Comparison of ENCODE assay signal across 8 mouse cellular contexts in the genomic region with DNA sequence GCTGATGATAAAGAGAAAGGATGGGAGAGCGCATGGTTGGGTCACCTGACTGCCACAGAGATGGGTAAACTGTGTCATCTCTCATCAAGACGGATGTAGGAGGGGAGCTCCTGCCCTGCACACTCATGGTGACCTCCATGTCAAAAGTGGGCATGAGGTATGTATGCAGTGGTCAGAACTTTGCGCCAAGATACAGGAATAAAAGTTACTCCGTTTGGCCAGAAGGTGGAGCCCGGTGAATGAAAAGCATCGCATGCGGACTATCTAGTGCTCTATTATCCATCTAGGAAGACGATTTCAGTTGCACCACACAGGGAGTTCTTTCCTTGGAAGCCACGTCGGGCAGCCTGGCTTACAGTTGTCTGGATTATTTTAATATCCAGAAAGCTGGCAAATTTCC. TPM values are rescaled to one million over a fixed set of nuclear protein-coding genes. Genes with fewer than 3 reads are reported as not detected.
DNase-seq lines count a peak whose midpoint lies in the region; ATAC-seq and TF ChIP-seq lines count a peak whose summit lies in the region.

No protein-coding gene starts in this region.

- H3K4me2 ChIP-seq in forebrain, embryonic 13.5 days, result no peak overlapping the region; the same call in 1 of the 2 replicates
- no peak overlapping the region for H3K4me2 ChIP-seq in liver, postnatal 0 days (ENCODE audit: low read depth, low read length)

- no peak for TF ChIP-seq EP300 in liver, postnatal 0 days (IDR thresholded peaks at IDR 0.05; ENCODE audit: low read depth)

- 13% methylated on average over 10 of the region's 10 CpGs for WGBS in bone marrow, adult 2 months
- WGBS in forebrain, embryonic 13.5 days, result 10% methylated on average over 10 of the region's 10 CpGs
- WGBS in liver, postnatal 0 days (ENCODE audit: insufficient replicate concordance), result 7% methylated on average over 10 of the region's 10 CpGs

- ATAC-seq in forebrain, embryonic 13.5 days, result peak; percentile 43; the same call in 1 of the 2 replicates
- ATAC-seq in liver, postnatal 0 days, result no peak

- no peak overlapping the region for H3K9ac ChIP-seq in forebrain, embryonic 13.5 days
- no peak overlapping the region for H3K9ac ChIP-seq in liver, postnatal 0 days (replicated peaks)

- no peaks in the 10 kb centered on the region for H3K4me1 ChIP-seq in bone marrow, adult 2 months (ENCODE audit: control insufficient read depth, insufficient read depth, low read length)
- H3K4me1 ChIP-seq in forebrain, embryonic 13.5 days, result no peaks in the 10 kb centered on the region
- H3K4me1 ChIP-seq in liver, postnatal 0 days (ENCODE audit: insufficient read depth), result no peaks in the 10 kb centered on the region

- no peak overlapping the region for H3K27ac ChIP-seq in bone marrow, adult 2 months (ENCODE audit: control insufficient read depth, insufficient read depth, low read depth, low read length, poor library complexity)
- no peak overlapping the region for H3K27ac ChIP-seq in forebrain, embryonic 13.5 days
- H3K27ac ChIP-seq in liver, postnatal 0 days (ENCODE audit: low read depth), result no peak overlapping the region

- H3K9me3 ChIP-seq in forebrain, embryonic 13.5 days (replicated peaks), result no peaks in the 10 kb centered on the region
- H3K9me3 ChIP-seq in liver, postnatal 0 days (ENCODE audit: low read length), result no peaks in the 10 kb centered on the region

- no peaks in the 10 kb centered on the region for H3K36me3 ChIP-seq in forebrain, embryonic 13.5 days (ENCODE audit: poor library complexity, severe bottlenecking)
- no peaks in the 10 kb centered on the region for H3K36me3 ChIP-seq in liver, postnatal 0 days (replicated peaks; ENCODE audit: insufficient read depth, low read length)

- peak; percentile 52 for DNase-seq in thymus, postnatal 4 days
- no peak for DNase-seq in thymus, adult 18-20 months
- DNase-seq in kidney, postnatal 14 days, result peak; percentile 47
- peak; percentile 54 for DNase-seq in liver, postnatal 0 days
- peak; percentile 8 for DNase-seq in retina, adult 2 months (ENCODE audit: low read depth, low spot score)
- DNase-seq in spleen, postnatal 36 days (ENCODE audit: low spot score in 2 of 2), result no peak

- no peak overlapping the region for H3K4me3 ChIP-seq in bone marrow, adult 2 months (replicated peaks; ENCODE audit: control insufficient read depth, low read depth, low read length)
- no peak overlapping the region for H3K4me3 ChIP-seq in forebrain, embryonic 13.5 days
- H3K4me3 ChIP-seq in liver, postnatal 0 days (ENCODE audit: low read depth, low read length), result no peak overlapping the region

- TF ChIP-seq CTCF in bone marrow, adult 2 months (IDR thresholded peaks at IDR 0.05; ENCODE audit: control insufficient read depth, insufficient read depth, low read length), result peak; percentile 28; the same call in 1 of the 2 replicates
- TF ChIP-seq CTCF in liver, postnatal 0 days (IDR thresholded peaks at IDR 0.05; ENCODE audit: low read depth), result peak; percentile 75

- no peak for TF ChIP-seq POLR2A in bone marrow, adult 2 months (IDR thresholded peaks at IDR 0.05; ENCODE audit: borderline replicate concordance, control insufficient read depth, low read depth, low read length)

- H3K27me3 ChIP-seq in forebrain, embryonic 13.5 days, result no peaks in the 10 kb centered on the region
- H3K27me3 ChIP-seq in liver, postnatal 0 days (ENCODE audit: insufficient read depth, low read length), result 0 out of 2 replicates have a peak, but pooled peaks cover 2% of the 10 kb centered on the region

RNA-seq across cellular contexts. Expression of a gene that starts 22.0 kb away (rescaled TPM):
- 1.4 and 3.2 TPM in 2 replicates for polyA plus RNA-seq in bone marrow, adult 2 months (2011; ENCODE audit: insufficient read depth, insufficient read length, low replicate concordance, missing spikeins)
- polyA plus RNA-seq in forebrain, embryonic 13.5 days (2015; fragmentation: Nextera tagmentation; extraction: Ambion mirVana), result 0.14 TPM in 1 of 2 replicates, not detected in the other
- 0.57 and 0.79 TPM in 2 replicates for polyA plus RNA-seq in liver, postnatal 0 days (2015; fragmentation: Nextera tagmentation; extraction: Ambion mirVana)

RNA-seq across cellular contexts. Expression of a gene that starts 52.8 kb away (rescaled TPM):
- 10.0 and 15.6 TPM in 2 replicates for polyA plus RNA-seq in bone marrow, adult 2 months (2011; ENCODE audit: insufficient read depth, insufficient read length, low replicate concordance, missing spikeins)
- polyA plus RNA-seq in forebrain, embryonic 13.5 days (2015; fragmentation: Nextera tagmentation; extraction: Ambion mirVana), result 16.7 and 18.6 TPM in 2 replicates
- 5.4 and 5.8 TPM in 2 replicates for polyA plus RNA-seq in liver, postnatal 0 days (2015; fragmentation: Nextera tagmentation; extraction: Ambion mirVana)

Comparison
In these comparisons a context has a peak if more than half of its experiments do, and no peak if none do; other contexts are left out.
1. DNase-seq: peak in thymus, postnatal 4 days (single experiment), kidney, postnatal 14 days (single experiment), liver, postnatal 0 days (single experiment) and retina, adult 2 months (single experiment); none in thymus, adult 18-20 months (0 of 2) and spleen, postnatal 36 days (0 of 2).